Mouse (Mus musculus) ovary, adult 18-20 months (tissue): Measurements from ENCODE around the gene Loxl1.
"Not testable (repeated sequence)": the region's sequence is repeated elsewhere in the genome, so short reads cannot be mapped to it uniquely, and the experiment has no call there.

Source experiments
- DNase-seq: peaks from one replicate; pipeline ENCODE4 v3.0.0; 2022; ENCODE audit warnings: low spot score, mixed read lengths

Loxl1 gene

DNA sequence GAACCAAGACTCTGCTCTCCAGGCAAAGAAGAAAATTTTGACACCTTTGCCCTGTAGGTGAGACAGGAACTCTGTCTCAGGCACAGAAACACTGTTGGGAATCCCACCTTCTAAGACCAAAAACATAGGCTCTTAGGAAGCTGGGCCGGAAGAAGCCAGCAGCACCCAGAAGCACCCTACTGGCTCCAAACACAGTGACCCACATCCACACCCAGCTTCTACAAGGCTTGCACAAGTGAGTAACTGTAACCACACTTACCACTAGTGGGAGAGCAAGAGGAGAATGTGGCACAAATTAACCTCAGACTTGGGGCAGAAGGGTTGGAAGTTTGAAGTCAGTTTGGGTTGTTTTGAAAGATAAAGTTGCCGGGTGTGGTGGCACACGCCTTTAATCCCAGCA is 37.2 kb downstream of the Loxl1 start:
- no peak for DNase-seq

DNA sequence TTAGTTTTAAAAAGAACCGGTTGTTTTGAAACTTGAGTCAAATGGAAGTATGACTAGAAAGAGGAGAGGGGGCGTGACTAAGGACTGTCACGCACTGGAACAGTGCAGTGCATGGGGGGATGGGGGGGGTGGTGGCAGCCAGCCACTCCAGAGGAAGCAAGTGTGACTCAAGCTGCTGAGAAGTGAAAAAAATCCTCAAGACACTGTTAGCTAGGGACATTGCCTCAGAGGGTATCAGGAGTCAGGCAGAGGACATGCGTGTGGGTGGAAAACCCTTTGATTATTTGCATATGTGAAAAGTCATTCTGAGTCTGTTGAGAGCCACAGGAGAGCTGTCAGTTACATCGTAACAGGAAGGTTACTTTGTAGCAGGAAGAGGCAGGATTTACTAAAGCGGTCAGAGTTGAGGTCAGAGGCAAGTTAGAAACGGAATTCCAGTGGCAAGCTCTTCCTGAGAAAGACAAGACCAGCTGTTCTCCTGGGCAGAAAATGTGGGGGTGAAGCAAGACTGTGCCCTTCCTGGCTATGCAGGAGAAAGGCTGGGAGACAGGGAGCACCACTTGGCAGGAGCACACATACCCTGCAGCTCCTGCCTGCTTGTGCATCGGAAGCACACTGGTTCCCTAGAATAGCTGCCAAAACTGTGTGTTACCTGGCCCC is 37.7 kb downstream of the Loxl1 start:
- DNase-seq, result no peak

DNA sequence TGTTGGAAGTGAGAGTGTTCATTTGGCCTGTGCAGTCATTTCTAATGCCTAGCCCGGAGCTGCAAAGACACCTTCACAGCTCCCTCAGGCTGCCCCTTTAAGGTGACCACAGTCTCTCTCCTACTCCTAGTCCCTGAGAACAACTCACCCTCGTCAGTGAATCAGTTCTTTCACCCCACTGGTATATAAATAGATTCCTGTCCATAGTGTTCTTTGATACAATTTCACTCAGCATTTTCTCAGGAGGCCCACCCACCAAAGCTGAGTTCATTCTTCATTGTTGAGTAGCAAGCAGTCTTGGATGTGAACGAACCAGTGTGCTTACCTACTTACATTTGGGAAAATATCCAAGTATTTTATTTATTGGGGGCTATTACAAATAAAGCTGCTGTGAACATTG is 38.4 kb downstream of the Loxl1 start:
- DNase-seq, result no peak

DNA sequence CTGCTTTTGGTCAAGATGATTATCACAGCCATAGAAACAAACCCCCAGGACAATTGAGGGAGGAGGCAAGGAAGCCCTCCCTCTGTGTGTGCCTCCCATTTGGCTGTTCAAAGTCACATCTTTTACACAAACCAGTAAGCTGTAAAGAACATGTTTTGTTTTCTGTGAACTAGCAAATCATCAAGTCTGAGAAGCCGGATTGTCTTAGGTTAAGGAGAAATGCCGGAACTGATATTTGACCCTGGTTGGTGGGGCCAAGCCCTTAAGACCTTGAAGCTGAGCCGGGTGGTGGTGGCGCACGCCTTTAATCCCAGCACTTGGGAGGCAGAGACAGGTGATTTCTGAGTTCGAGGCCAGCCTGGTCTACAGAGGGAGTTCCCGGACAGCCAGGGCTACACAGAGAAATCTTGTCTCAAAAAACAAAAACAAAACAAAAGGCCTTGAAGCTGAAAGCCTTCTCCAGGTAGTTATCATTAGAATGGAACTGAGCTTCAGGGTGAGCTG is 38.8 kb downstream of the Loxl1 start:
- no peak for DNase-seq

DNA sequence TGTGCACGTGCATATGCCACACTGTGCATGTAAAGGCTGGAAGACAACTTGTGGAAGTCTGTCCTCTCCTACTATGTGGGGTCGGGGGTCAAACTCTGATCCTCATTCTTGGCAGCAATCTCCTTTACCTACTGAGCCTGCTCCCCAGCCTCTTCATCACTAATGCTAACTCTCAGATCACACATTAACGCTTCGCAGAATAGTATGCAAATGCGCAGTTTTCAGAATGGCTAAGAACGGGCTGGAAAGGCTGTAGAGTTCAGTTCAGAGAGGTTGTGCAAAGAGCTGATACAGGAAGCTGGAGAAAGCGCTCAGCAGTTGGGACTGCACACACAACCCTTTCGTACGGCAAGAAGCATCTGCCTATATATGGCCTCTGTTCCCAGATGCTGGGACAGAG is 40.1 kb downstream of the Loxl1 start:
- DNase-seq, result no peak

DNA sequence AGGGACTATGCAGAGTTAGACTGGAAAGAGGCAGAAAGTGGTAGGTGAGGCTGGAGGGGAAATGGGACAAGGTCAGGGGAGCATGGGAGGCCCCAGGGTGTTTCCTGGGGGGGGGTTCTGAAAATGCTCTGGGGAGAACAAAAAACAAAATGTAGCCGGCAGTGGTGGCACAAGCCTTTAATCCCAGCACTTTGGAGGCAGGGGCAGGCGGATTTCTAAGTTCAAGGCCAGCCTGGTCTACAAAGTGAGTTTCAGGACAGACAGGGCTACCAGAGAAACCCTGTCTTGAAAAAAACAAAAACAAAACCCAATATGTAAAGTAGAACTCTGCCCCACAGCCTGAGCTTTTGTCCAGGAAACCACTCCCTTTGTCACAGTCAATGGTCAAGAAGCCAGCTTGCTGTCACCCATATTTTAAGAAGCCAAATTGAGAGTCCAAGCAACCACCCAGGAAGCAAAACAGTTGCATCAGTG is 40.9 kb downstream of the Loxl1 start:
- DNase-seq, result no peak

DNA sequence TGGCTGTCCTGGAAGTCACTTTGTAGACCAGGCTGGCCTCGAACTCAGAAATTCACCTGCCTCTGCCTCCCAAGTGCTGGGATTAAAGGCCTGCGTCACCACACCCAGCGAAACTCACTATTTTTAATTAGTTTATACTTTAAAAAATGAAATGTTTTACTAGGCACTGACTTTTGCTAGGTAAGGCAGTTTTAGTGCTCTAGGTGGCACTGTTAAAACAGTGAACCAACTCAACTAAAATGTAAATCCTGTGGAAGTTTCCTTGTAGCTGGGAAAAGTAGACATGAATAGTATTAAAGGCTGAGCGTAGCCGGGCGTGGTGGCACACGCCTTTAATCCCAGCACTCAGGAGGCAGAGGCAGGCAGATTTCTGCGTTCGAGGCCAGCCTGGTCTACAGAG is 41.4 kb downstream of the Loxl1 start:
- not testable (repeated sequence) for DNase-seq

DNA sequence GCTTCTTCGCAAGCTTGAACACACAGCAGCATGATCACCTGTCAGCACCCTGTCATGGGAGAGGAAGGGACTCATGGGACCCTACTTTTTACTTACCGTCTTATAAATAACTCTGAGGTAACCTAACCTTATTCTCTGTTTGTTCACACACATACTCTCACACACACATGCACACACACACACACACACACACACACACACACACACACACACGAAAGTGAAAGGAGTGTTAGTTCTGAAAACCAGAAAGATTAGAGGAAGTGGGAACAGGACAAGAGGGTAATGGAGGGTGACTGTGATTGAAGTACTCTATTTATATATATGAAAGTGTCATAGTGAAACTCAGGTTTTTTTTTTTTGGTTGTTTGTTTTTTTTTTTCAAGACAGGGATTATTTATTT is 41.9 kb downstream of the Loxl1 start:
- no peak for DNase-seq

DNA sequence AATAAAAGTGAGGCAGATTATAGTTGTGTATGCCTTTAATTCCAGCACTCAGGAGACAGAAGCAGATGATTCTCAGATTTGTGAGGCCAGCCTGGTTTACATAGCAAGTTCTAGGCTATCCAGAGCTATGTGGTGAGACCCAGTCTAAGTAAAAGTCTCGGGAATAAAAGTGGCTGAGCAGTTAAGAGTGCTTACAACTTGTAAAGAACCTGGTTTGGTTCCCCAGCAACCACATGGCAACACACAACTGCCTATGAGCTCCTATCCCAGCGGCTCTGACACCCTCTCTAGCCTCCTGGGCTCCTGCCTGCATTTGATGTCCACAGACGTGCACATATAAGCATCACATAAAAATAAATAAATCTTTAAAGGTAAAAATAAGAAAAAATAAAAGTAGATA is 42.9 kb downstream of the Loxl1 start:
- no peak for DNase-seq

DNA sequence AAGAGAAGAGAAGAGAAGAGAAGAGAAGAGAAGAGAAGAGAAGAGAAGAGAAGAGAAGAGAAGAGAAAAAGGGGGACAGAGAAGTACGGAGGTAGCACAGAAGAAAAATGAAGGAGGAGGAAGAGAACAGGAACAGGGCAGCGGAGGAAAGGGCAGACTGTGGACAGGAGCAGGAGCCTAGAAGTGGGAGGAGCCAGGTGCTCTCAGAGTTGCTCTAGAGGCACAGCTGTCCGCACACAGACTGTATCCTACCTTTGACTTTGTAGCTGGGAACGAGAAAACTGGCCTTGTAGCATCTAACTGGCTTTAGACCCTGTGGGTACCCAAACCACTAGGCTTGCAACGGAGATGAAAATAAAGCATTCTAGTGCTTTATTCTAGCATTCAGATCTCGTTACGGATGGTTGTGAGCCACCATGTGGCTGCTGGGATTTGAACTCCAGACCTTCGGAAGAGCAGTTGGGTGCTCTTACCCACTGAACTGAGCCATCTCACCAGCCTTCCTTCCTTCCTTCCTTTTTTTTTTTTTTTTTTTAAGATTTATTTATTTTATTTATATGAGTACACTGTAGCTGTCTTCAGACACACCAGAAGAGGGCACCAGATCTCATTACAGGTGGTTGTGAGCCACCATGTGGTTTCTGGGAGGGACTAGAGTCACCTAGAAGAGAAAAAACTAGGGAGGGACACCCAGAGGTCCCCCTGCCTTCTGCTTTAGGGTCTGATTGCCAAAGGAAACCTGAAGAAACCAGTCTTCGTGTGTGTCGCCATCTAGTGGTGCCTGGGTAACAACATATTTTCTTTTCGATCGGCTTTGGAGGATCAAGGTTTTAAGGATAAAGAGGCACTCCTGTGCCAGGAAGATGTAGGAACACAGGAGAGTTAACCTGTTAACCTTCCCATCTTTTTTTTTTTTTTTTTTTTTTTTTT is 44.3 kb downstream of the Loxl1 start:
- DNase-seq, result no peak

DNA sequence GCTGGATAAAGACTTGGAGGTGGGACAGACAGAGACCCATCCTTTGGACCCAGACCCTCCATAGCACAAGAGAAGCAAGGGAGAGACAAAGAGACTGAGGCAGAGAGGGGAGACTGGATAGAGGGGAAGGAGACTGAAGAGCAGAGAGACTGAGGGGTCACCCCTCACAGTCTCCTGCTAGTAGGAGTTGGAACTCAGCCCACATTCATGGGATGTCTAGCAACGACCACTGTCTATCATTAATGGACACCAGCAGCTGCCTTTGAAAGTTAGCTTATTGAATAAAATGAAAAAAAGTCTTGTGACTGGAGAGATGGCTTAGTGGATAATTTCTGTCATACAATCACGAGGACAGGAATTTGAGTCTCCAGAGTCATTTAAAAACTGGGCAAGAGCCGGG is 45.9 kb downstream of the Loxl1 start:
- DNase-seq, result no peak

DNA sequence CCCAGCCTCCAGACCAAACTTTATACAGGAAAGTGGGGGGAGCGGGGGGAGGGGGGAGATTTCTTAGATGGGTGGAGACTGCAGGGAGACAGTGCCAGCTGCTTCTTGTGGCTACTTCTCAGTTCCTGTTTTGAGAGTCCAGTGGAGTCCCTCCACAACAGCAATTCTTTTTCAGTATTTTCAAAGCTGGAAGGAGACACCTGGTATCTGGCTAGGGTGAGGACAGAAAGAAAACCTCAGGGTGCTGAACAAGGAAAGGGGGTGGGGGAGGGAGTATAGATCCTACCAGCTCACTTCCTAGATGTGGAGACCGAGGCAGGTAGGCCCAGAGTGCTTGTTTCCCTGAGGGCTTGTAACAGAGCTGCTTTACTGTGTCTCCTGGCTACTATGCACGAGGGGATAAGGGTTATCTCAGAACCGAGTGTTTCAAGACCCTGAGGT is 46.4 kb downstream of the Loxl1 start:
- DNase-seq, result no peak

DNA sequence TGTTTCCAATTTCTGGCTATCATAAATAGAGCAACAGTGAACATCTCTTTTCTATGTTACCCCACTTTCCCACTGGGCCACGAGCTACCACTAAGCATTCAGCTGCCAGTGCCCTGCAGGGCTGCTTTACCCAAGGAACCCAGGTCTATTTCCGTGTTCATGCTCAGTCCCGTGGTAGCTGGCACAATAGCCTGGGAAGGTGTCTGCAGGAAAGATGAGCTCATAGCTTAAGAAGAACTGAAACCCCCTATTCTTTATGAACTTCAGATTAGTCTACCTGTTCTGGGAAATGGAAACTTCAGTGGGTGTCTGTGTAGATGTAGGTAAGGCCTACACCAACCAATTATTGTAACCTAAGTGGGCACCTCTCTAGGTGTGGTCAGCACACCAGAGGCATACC is 47.6 kb downstream of the Loxl1 start:
- DNase-seq, result no peak

DNA sequence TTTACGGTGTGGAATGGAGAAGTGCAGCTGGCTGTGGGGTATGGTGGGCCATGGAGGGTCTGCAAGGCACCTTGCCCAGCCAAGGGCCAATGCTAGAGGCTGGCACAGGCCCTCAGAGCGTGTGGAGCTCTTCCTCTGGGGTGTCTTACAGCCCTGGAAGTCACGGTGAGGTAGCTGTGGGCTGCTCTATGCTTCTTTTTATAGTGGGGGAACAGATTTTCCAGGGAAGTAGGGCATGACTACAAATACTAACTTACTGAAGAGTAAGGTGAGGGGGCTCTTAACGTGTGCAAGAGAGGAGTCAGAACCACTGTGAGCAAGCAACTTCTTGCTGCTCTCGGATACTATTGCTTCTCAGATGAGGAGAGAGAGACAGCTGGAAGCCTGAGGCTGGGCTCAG is 50.5 kb downstream of the Loxl1 start:
- no peak for DNase-seq

DNA sequence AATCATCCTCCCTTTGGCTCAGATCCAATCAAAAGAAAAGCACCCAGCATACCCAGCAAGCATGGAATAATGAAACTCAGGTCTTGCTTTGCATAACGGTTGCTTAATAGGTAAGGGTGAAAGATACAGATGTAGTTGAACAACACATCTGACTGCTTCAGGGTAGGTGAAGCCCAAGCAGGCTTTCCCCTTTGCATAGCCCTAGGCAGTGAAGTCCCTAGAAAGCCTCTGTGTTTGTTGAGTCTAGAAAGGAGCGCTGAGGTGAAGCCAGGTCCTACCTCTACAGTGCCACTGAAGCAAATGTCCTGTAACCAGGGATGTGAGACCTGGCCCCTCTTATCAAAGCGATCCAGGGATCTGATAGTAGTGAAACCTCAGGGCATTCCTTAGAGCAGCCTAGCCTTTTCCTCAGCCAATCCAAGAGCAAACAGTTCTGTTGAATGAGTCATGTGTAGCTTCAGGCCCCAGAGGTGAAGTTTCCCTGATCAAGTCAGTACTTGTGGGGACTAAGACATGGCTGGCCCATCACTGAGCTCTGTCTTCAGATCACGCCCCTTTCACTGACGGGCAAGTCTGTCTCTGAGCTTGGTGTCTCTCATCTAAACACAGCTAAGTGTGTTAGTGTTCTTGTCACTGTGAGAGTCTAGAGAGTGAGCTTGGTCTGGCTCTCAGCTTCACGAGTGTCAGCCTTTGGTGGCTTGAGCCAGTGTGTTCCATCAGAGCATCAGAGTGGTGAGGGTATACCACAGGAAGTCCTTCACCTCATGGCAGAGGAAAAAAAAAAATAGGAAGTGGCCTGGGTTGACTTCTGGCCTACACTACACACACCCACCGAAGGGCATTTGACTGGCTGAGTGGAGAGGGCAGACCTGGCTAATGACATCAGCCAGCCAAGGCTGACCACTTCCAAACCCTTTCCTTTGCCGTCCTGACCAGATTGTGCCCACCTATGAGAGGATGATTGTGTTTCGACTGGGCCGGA is 57.0 kb downstream of the Loxl1 start:
- no peak for DNase-seq

DNA sequence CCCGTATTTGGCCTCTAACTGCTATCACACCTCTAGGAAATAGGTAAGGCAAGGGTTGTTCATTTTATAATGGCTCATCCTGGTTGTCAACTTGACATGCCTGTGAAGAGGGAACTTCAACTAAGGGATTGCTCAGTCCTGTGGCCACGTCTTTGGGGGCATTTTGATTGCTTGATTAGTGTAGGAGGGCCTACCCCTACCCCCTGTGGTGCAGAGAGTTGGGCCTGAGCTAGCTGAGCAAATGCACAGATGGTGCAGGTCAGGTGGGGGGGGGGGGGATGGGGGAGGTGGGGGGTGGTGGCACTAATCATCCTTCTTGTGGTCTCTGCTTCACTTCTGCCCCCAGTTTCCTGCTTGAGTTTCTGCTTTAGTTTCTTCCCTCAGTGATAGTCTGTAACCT is 57.9 kb downstream of the Loxl1 start:
- no peak for DNase-seq

DNA sequence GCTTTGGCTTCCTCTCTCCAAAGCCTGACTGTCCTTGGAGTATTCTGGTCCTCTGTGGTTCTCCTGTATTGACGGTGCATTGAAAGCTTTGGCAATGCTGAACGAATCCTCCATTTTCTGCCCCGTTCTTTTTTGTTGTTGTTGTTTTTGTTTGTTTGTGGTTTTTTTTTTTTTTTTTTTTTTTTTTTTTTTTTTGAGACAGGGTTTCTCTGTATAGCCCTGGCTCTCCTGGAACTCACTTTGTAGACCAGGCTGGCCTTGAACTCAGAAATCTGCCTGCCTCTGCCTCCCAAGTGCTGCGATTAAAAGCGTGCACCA is 59.2 kb downstream of the Loxl1 start:
- DNase-seq, result not testable (repeated sequence)

DNA sequence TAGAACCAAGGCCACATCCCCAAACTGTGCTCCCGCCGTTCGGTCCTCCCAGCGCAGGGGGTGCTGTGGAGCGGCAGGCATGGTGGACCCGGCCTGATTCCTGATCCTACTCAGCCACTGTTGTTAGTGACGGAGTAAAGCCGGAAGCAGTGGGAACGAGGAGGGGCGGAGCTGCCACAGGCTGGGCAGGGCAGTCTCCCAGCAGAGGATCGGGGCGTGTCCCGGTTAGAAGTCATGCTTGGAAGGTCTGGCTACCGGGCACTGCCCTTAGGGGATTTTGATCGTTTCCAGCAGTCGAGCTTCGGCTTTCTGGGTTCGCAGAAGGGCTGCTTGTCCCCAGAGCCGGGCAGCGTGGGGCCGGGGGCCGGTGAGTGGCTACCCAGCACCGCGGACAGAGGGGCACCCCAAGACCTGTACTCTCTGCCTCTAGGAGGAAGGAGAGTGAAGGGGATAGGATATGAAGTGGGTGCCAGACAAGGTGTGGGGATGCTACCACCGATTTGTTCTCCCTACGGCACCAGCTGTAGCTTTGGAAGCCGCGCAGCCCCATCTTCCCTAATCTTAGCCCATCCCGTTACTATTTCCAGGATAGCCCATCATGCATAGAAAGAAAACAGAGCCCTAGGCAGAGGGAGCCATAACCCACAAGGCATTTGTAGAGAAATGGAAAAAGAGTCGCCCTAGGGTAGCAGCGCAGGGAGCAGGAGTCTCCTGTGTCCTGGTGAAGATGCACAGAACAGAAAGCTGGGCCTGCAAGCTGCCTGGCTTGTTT is 59.8 kb downstream of the Loxl1 start, which contains the start of gene Stoml1:
TSS of gene Stoml1 (plus strand) at position 132 of the 772 bp plus-strand sequence.
- DNase-seq, result peak; percentile 92

DNA sequence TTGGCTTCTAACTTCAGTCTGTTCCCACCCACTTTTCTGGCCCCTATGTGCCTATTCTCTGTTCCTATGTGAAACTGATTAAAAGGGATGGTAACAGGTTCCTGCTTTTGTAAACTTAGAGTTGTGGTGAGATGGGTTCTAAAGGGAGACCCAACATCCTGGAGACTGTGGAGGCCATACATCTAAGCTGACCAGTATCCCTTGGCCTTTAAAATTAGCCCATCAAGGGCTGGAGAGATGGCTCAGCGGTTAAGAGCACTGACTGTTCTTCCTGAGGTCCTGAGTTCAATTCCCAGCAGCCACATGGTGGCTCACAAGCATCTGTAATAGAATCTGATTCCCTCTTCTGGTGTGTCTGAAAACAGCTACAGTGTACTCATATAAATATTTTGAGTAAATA is 62.3 kb downstream of the Loxl1 start:
- DNase-seq, result not testable (repeated sequence)

DNA sequence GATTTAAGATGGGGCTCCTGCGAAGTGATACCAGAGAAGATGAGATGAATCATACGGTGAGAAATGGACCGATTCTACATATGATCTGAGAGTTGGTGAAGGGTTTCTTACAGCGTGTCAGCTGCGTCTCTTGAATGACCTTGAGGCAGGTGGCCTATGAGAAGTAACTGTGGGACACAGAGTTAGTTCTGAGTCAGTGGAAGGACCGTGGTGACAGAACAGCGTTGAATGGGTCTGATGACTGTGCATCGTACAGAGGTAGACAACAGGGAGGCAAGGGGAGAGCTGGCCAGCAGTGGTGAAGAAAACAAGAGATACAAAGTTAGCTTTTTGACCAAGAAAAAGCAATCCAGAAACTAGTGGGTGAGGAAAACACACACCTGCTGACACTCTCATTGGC is 62.7 kb downstream of the Loxl1 start:
- no peak for DNase-seq

DNA sequence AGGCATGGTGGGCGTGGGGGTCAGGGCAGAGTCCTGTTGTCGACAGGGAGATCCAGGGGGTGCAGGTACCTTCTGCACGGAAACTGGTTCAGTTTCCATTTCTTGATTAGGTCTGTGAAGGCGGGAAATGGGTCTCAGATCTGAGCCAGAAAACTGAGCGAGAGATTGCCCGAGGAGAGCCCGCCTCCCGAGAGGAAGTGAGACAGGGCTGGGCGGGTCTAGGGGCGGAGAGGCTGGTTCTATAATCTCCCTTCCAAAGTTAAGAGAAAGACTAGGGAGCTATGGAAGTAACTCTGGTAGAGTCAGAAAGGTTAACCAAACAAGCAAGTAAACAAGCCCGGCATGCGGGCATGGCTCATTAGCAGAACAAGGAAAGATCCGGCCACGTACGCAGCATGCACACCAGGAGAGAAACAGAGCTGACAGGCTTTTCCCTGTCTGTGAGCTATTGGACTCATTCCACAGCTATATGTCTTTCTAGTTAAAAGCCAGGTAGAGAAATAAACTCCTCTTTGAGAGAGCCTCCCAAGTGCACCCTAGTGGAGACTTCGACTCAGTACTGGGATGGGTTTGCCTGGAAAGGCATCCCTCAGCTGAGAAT is 63.3 kb downstream of the Loxl1 start, which contains the start of gene Pml:
TSS of gene Pml (minus strand) at position 195 of the 601 bp plus-strand sequence.
- DNase-seq, result peak; percentile 70
